Mouse (Mus musculus) frontal cortex, postnatal 25 days (tissue): ENCODE measurements around the gene Map2k6.

Source experiments
- DNase-seq, 2 experiments: peaks; one replicate each; pipeline ENCODE4 v3.0.0; 2022; ENCODE audit warnings: low spot score in 2 of 2

Map2k6 gene

GRCm38 (mm10) chr11:110484426-110484825, 85.5 kb downstream of the Map2k6 start:
- DNase-seq, result no peak

- DNase-seq, result no peak
Observed at GRCm38 (mm10) chr11:110485081-110485480, 86.2 kb downstream of the Map2k6 start.

- no peak for DNase-seq
Observed at GRCm38 (mm10) chr11:110487796-110488195, 88.9 kb downstream of the Map2k6 start.

GRCm38 (mm10) chr11:110488301-110488700, 89.4 kb downstream of the Map2k6 start:
- no peak for DNase-seq

- no peak for DNase-seq
Observed at GRCm38 (mm10) chr11:110495323-110496060, 96.6 kb downstream of the Map2k6 start.

- peak in 1 of 2 experiments; percentile 62 for DNase-seq
Observed at GRCm38 (mm10) chr11:110496061-110496446, 97.1 kb downstream of the Map2k6 start.

- DNase-seq, result no peak
Observed at GRCm38 (mm10) chr11:110497743-110498142, 98.8 kb downstream of the Map2k6 start.

GRCm38 (mm10) chr11:110498651-110499213, 99.8 kb downstream of the Map2k6 start:
- no peak for DNase-seq

GRCm38 (mm10) chr11:110502937-110503670, 104.2 kb downstream of the Map2k6 start:
- no peak for DNase-seq

GRCm38 (mm10) chr11:110511466-110511865, 112.5 kb downstream of the Map2k6 start:
- DNase-seq, result peak in 1 of 2 experiments; percentile 13

GRCm38 (mm10) chr11:110518648-110519047, 119.7 kb downstream of the Map2k6 start:
- DNase-seq, result no peak

GRCm38 (mm10) chr11:110522906-110523305, 124.0 kb downstream of the Map2k6 start:
- no peak for DNase-seq

- no peak for DNase-seq
Observed at GRCm38 (mm10) chr11:110526156-110526555, 127.2 kb downstream of the Map2k6 start.

GRCm38 (mm10) chr11:110531087-110531486, 132.2 kb downstream of the Map2k6 start:
- no peak for DNase-seq

- no peak for DNase-seq
Observed at GRCm38 (mm10) chr11:110534856-110535255, 135.9 kb downstream of the Map2k6 start.

GRCm38 (mm10) chr11:110536533-110536932, 137.6 kb downstream of the Map2k6 start:
- no peak for DNase-seq

GRCm38 (mm10) chr11:110537602-110538001, 138.7 kb downstream of the Map2k6 start:
- DNase-seq, result peak; percentile 64 to 78

GRCm38 (mm10) chr11:110538206-110538605, 139.3 kb downstream of the Map2k6 start:
- DNase-seq, result no peak

- no peak for DNase-seq
Observed at GRCm38 (mm10) chr11:110541933-110542332, 143.0 kb downstream of the Map2k6 start.

GRCm38 (mm10) chr11:110544419-110545210, 145.7 kb downstream of the Map2k6 start:
- no peak for DNase-seq

- DNase-seq, result no peak
Observed at GRCm38 (mm10) chr11:110545416-110545815, 146.5 kb downstream of the Map2k6 start.

- DNase-seq, result no peak
Observed at GRCm38 (mm10) chr11:110551471-110551967, 152.6 kb downstream of the Map2k6 start.
